Mouse (Mus musculus) lung, postnatal 0 days (tissue): Measurements from ENCODE around the gene Rnf5. TPM values are rescaled to one million over a fixed set of nuclear protein-coding genes. Genes with fewer than 3 reads are reported as not detected.

Source experiments
- ATAC-seq: fragments of 200-750 bp; cut with Nextera tagmentation; 2 replicates; pipeline ENCODE4 v1.8.0; 2017; ENCODE audit warnings: moderate library complexity
- DNase-seq: peaks from one replicate; pipeline ENCODE4 v3.0.0-alpha.2; 2016; ENCODE audit warnings: low spot score
- H3K27ac ChIP-seq: fragments of 300-500 bp; sonication (generic); 2 replicates; pipeline ENCODE4 v1.5.1; 2014; ENCODE audit warnings: antibody characterized with exemption, mild to moderate bottlenecking, low read length, mixed read lengths
- H3K27me3 ChIP-seq: fragments of 300-500 bp; sonication (generic); replicated peaks from 2 replicates; pipeline ENCODE4 v1.6.1; 2014; ENCODE audit warnings: low read length, mixed read lengths; ENCODE audit not compliant: insufficient read depth
- H3K36me3 ChIP-seq: fragments of 300-500 bp; sonication (generic); 2 replicates; pipeline ENCODE4 v1.6.1; 2014; ENCODE audit warnings: low read length, mixed read lengths; ENCODE audit not compliant: insufficient read depth
- H3K4me1 ChIP-seq: fragments of 300-500 bp; sonication (generic); 2 replicates; pipeline ENCODE4 v1.6.1; 2014; ENCODE audit warnings: antibody characterized with exemption, low read depth, low read length, mixed read lengths; ENCODE audit not compliant: insufficient read depth
- H3K4me2 ChIP-seq: fragments of 300-500 bp; sonication (generic); replicated peaks from 2 replicates; pipeline ENCODE4 v1.6.1; 2014; ENCODE audit warnings: low read depth, mild to moderate bottlenecking, low read length, moderate library complexity, mixed read lengths
- H3K4me3 ChIP-seq: fragments of 300-500 bp; sonication (generic); 2 replicates; pipeline ENCODE4 v1.5.1; 2014; ENCODE audit warnings: low read depth, low read length
- H3K9ac ChIP-seq: fragments of 300-500 bp; sonication (generic); replicated peaks from 2 replicates; pipeline ENCODE4 v1.6.1; 2014; ENCODE audit warnings: low read depth, mild to moderate bottlenecking
- H3K9me3 ChIP-seq: fragments of 300-500 bp; sonication (generic); 2 replicates; pipeline ENCODE4 v1.6.1; 2016; ENCODE audit warnings: low read length, mixed read lengths
- CTCF ChIP-seq: IDR thresholded peaks from 2 replicates; pipeline ENCODE4 v1.5.1; 2016; ENCODE audit warnings: antibody characterized with exemption, mild to moderate bottlenecking
- EP300 ChIP-seq: IDR thresholded peaks from 2 replicates; pipeline ENCODE4 v1.6.1; 2016; ENCODE audit warnings: antibody characterized with exemption, mild to moderate bottlenecking, control low read depth
- WGBS: fragments of 180-500 bp; shearing (Covaris S2); extraction: QIAGEN DNeasy Blood & Tissue Kit; methylation state at CpG from one replicate; pipeline ENCODE4 v1.1.7; 2014; 5-methylcytosine and 5-hydroxymethylcytosine counted together
- polyA plus RNA-seq: library from polyadenylated mRNA; unstranded; fragments of >200 nt; fragmentation: Nextera tagmentation; extraction: Ambion mirVana; gene quantifications from 2 replicates; pipeline ENCODE4 v1.2.1, GENCODE M21; 2015

The Rnf5 gene
- polyA plus RNA-seq, 1 experiment from 2014 or later, result 81.5 TPM

GRCm38 (mm10) chr17:34628644-34628967 is 25.1 kb upstream of the Rnf5 start:
- TF ChIP-seq EP300 (no peak), CTCF (no peak)
- 0 out of 2 replicates have a peak overlapping the region, but pooled peaks have one; percentile 46 for H3K9ac ChIP-seq
- H3K4me2 ChIP-seq, result peak overlapping the region; percentile 62
- H3K4me3 ChIP-seq, result no peak overlapping the region
- ATAC-seq, result no peak
- H3K4me1 ChIP-seq, result peaks cover 21% of the 10 kb centered on the region; the same call in 1 of the 2 replicates
- H3K27ac ChIP-seq, result no peak overlapping the region; the same call in 1 of the 2 replicates
- DNase-seq, result no peak
- H3K27me3 ChIP-seq, result peaks cover 32% of the 10 kb centered on the region
- H3K36me3 ChIP-seq, result no peaks in the 10 kb centered on the region
- no peaks in the 10 kb centered on the region for H3K9me3 ChIP-seq
- WGBS, result 28% methylated on average over 5 of the region's 5 CpGs

- 5% methylated on average over 29 of the region's 29 CpGs for WGBS
- TF ChIP-seq CTCF, result 0 out of 2 replicates have a peak, but pooled peaks have one; percentile 7
- TF ChIP-seq EP300, result peak; percentile 52; the same call in 1 of the 2 replicates
- H3K9ac ChIP-seq, result peak within 1 kb of the TSS; percentile 46
- peak within 1 kb of the TSS; percentile 90 for H3K27ac ChIP-seq
- H3K36me3 ChIP-seq, result no peaks in the 10 kb centered on the region
- ATAC-seq, result peak; percentile 32
- peaks cover 26% of the 10 kb centered on the region for H3K27me3 ChIP-seq
- H3K4me1 ChIP-seq, result peaks cover 21% of the 10 kb centered on the region; the same call in 1 of the 2 replicates
- no peaks in the 10 kb centered on the region for H3K9me3 ChIP-seq
- H3K4me2 ChIP-seq, result peak within 1 kb of the TSS; percentile 62
- H3K4me3 ChIP-seq, result peak within 1 kb of the TSS; percentile 60
- DNase-seq, result no peak
Measured at GRCm38 (mm10) chr17:34627943-34628643, 24.6 kb upstream of the Rnf5 start, which contains the start of gene Ppt2. Gene Ppt2, minus strand, starts transcription at chr17:34628510.

DNA sequence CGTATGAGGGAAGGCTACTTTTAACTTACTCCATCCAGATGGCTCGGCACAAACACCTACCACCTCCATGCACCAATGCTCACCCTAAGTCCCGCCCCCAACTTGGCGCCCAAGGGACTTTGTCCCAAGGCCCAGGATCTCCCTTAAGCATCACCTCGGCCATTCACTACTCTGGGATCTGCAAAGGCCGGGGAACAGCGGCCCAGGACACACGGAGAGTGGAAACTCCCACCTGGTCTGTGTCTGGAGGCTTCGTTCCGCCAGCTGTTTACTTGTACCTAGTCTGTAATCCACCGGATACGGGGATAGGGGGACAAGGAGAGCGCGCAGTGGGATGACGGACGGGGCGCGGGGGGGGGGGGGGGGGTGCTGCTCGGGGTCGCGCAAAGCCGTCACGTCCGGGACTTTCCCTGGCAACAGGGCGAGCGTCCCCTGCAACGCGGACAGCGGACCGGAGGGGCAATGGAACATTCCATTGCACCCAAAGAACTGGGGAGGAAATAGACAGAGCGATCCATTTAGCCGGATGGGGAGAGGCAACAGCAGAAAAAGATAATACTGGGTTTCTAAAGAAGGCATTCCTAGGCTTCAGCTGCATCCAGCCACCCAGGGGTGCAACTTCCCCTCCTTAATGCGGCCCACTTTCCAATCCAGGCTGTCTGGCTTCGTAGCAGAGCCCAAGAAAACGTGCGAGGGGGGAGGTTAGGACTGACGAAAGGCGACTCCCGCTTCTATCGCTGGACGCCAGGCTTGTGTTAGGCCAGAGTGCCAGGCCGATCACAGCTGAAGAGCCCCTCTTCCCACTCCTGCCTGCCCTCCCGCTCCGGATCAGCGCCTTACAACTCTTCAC is 23.8 kb upstream of the Rnf5 start:
- Histone ChIP-seq H3K4me1 (peaks cover 21% of the 10 kb centered on the region; the same call in 1 of the 2 replicates), H3K27me3 (peaks cover 23% of the 10 kb centered on the region), H3K9me3 (no peaks in the 10 kb centered on the region), H3K36me3 (no peaks in the 10 kb centered on the region; the same call in 1 of the 2 replicates), H3K4me2 (peak overlapping the region; percentile 62), H3K27ac (peak overlapping the region; percentile 90), H3K4me3 (peak overlapping the region; percentile 60), H3K9ac (peak overlapping the region; percentile 62)
- peak; percentile 86 for ATAC-seq
- DNase-seq, result peak; percentile 94
- TF ChIP-seq EP300 (no peak), CTCF (no peak; the same call in 1 of the 2 replicates)
- WGBS, result under 1% methylated on average over 32 of the region's 45 CpGs

GRCm38 (mm10) chr17:34626773-34627092 is 23.2 kb upstream of the Rnf5 start:
- no peaks in the 10 kb centered on the region; the same call in 1 of the 2 replicates for H3K36me3 ChIP-seq
- peak overlapping the region; percentile 60 for H3K4me3 ChIP-seq
- peak overlapping the region; percentile 88 for H3K27ac ChIP-seq
- DNase-seq (peak; percentile 67), ATAC-seq (0 out of 2 replicates have a peak, but pooled peaks have one; percentile 19)
- H3K27me3 ChIP-seq, result peaks cover 22% of the 10 kb centered on the region
- H3K9me3 ChIP-seq, result no peaks in the 10 kb centered on the region
- TF ChIP-seq EP300 (no peak), CTCF (peak; percentile 66)
- peaks cover 21% of the 10 kb centered on the region; the same call in 1 of the 2 replicates for H3K4me1 ChIP-seq
- peak overlapping the region; percentile 62; the same call in 1 of the 2 replicates for H3K9ac ChIP-seq
- peak overlapping the region; percentile 62 for H3K4me2 ChIP-seq
- 1% methylated on average over 18 of the region's 18 CpGs for WGBS

- Histone ChIP-seq H3K4me3 (peak overlapping the region; percentile 60), H3K27ac (peak overlapping the region; percentile 88; the same call in 1 of the 2 replicates), H3K4me1 (peaks cover 21% of the 10 kb centered on the region; the same call in 1 of the 2 replicates), H3K27me3 (peaks cover 17% of the 10 kb centered on the region), H3K9ac (peak overlapping the region; percentile 62; the same call in 1 of the 2 replicates), H3K4me2 (peak overlapping the region; percentile 62), H3K9me3 (no peaks in the 10 kb centered on the region), H3K36me3 (no peaks in the 10 kb centered on the region; the same call in 1 of the 2 replicates)
- 49% methylated on average over 16 of the region's 16 CpGs for WGBS
- DNase-seq (no peak), ATAC-seq (no peak)
- no peak for TF ChIP-seq CTCF
- TF ChIP-seq EP300, result no peak
Measured at GRCm38 (mm10) chr17:34626062-34626772, 22.7 kb upstream of the Rnf5 start.
